Mouse (Mus musculus): Measurements from ENCODE around the gene Tpbpa. TPM values are rescaled to one million over a fixed set of nuclear protein-coding genes. Genes with fewer than 3 reads are reported as not detected.

Gene Tpbpa
- polyA plus RNA-seq, 1 experiment from 2014 or later, result not detected

Other genes with a start within 250 kb of the Tpbpa start
- gene BC051665, start 155.6 kb downstream of the Tpbpa start, polyA plus RNA-seq (2015; fragmentation: Nextera tagmentation; extraction: Ambion mirVana), result not detected in 2 replicates
- not detected in 2 replicates for gene Ctsll3, start 139.1 kb downstream of the Tpbpa start, polyA plus RNA-seq (2015; fragmentation: Nextera tagmentation; extraction: Ambion mirVana)
- 0.15 TPM in 1 of 2 replicates, not detected in the other for gene 4930486L24Rik, start 77.5 kb downstream of the Tpbpa start, polyA plus RNA-seq (2015; fragmentation: Nextera tagmentation; extraction: Ambion mirVana)
- not detected in 2 replicates for gene Gm49392, start 45.1 kb downstream of the Tpbpa start, polyA plus RNA-seq (2015; fragmentation: Nextera tagmentation; extraction: Ambion mirVana)
- gene Ctla2b, start 44.5 kb downstream of the Tpbpa start, polyA plus RNA-seq (2015; fragmentation: Nextera tagmentation; extraction: Ambion mirVana), result 1.1 and 1.3 TPM in 2 replicates
- not detected in 2 replicates for gene Tpbpb, start 37.1 kb downstream of the Tpbpa start, polyA plus RNA-seq (2015; fragmentation: Nextera tagmentation; extraction: Ambion mirVana)
- gene Gm49393, start 6.4 kb downstream of the Tpbpa start, polyA plus RNA-seq (2015; fragmentation: Nextera tagmentation; extraction: Ambion mirVana), result not detected in 2 replicates
- gene Gm49391, start 5.4 kb downstream of the Tpbpa start, polyA plus RNA-seq (2015; fragmentation: Nextera tagmentation; extraction: Ambion mirVana), result 0.20 and 0.65 TPM in 2 replicates
- 12.6 and 13.8 TPM in 2 replicates for gene Ctla2a, start 5.4 kb downstream of the Tpbpa start, polyA plus RNA-seq (2015; fragmentation: Nextera tagmentation; extraction: Ambion mirVana)
- not detected in 2 replicates for gene Ctsj, start 64.0 kb upstream of the Tpbpa start, polyA plus RNA-seq (2015; fragmentation: Nextera tagmentation; extraction: Ambion mirVana)
- gene Ctsq, start 98.6 kb upstream of the Tpbpa start, polyA plus RNA-seq (2015; fragmentation: Nextera tagmentation; extraction: Ambion mirVana), result not detected in 2 replicates
- not detected in 2 replicates for gene Ctsr, start 222.3 kb upstream of the Tpbpa start, polyA plus RNA-seq (2015; fragmentation: Nextera tagmentation; extraction: Ambion mirVana)

Data from forebrain, embryonic 15.5 days (tissue).